Mouse (Mus musculus): ENCODE data around the gene E030018B13Rik. TPM values are rescaled to one million over a fixed set of nuclear protein-coding genes. Genes with fewer than 3 reads are reported as not detected.

E030018B13Rik gene
- polyA plus RNA-seq, 1 experiment from 2014 or later, result not detected

DNA sequence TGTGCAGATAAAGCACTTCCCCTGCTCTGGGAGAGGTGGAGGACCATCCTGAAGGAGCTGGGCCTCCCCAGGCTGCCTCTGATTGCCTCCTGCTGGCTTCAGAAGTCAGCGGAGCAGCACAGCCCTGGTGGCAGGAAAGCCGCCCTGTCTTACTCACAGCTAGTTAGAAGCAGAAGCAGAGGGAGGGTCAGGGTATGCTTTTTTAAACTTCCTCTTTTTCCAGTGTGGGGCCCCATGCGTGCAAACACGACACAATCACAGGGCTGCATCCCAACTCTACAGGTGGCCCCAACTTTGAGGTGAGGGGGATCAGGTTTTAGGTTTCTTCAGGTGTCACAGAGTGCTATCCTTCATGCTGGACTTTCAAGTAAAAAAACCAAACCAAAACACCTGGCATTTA, 5.7 kb upstream of the E030018B13Rik start:
- ATAC-seq (ENCODE audit: low FRiP score), result no peak
- 55% methylated on average over 4 of the region's 4 CpGs for WGBS

DNA sequence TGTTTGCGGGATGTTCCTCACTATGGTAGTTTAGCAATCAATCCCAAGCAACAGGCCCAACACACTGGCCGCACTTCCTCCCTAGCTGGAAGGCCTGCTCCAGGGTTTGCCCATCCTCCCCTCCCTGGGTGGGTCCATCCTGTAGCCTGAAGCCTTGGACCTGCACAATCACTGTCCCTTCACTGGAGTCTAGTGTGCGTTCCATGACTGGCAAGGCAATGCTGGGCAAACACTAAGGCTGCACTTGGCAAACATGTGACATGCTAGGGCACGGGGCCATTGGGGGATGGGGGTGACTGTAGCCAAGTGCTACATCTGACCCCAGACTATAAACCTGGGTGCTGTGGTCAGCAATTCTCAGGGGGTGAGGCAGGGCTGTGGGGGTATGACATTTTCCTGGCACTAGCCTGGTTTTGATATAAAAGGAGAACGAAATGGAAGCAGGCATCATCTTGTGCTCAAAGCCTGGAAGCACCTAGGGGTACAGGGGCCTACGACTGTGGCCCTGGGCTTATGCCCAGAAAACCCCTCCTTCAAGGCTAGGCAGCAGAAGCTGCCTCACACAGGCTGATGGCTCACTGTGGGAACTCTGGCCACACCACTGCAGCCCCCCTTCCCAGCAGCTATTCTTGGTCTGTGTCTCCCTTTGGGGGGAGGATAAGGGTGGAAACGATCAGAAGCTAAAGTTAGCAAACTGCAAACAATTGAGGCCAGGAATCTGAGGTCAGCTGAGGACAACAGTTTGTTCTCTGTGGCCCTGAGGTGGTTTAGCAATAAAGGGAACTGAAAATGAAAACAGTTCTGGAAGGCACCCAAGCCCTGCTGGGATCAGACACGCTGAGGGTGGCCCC, 5.0 kb upstream of the E030018B13Rik start:
- Histone ChIP-seq H3K4me1 (peaks cover 67% of the 10 kb centered on the region), H3K27ac (replicated peaks) (peak overlapping the region; percentile 42), H3K9ac (replicated peaks) (no peak overlapping the region), H3K4me2 (no peak overlapping the region), H3K4me3 (replicated peaks) (no peak overlapping the region), H3K27me3 (replicated peaks) (no peaks in the 10 kb centered on the region), H3K36me3 (no peaks in the 10 kb centered on the region), H3K9me3 (replicated peaks) (no peaks in the 10 kb centered on the region)
- ATAC-seq (ENCODE audit: low FRiP score), result peak; percentile 26; the same call in 1 of the 2 replicates
- 57% methylated on average over 8 of the region's 8 CpGs for WGBS

More for the DNA sequence above, 5.7 kb upstream of the E030018B13Rik start:
- H3K4me2 ChIP-seq, result no peak overlapping the region
- no peaks in the 10 kb centered on the region for H3K27me3 ChIP-seq (replicated peaks)
- no peaks in the 10 kb centered on the region for H3K9me3 ChIP-seq (replicated peaks)
- H3K4me1 ChIP-seq, result peaks cover 64% of the 10 kb centered on the region
- H3K36me3 ChIP-seq, result no peaks in the 10 kb centered on the region
- H3K4me3 ChIP-seq (replicated peaks), result no peak overlapping the region
- 0 out of 2 replicates have a peak overlapping the region, but pooled peaks have one; percentile 42 for H3K27ac ChIP-seq (replicated peaks)
- H3K9ac ChIP-seq (replicated peaks), result no peak overlapping the region

DNA sequence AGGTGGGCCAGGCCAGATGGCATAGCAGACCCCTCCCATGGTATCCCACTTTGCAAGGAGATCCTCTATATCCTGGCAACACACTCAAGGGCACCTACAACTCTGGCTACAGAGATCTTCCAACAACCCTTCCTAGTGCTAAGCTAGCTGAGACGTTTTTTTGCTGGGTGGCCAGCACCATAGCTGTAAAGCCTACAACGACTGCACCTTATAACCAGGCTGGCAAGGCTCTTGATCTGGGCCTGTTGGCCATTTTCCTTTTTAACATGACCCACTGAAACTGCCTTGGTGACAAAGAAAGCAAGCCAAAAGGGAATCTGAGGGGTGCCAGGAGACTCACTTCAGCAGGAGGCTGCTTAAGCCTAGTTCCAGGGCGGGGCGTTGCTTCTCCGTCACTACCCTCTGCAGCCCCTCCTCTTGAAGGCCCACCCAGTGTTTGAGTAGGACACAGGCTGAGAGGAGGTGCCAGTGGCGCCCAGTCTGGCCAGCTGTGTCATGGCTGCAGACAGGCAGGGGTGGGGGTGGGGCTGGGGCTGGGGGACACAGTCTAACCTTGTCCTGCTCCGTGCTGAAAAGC, 4.3 kb upstream of the E030018B13Rik start:
- Histone ChIP-seq H3K4me2 (no peak overlapping the region), H3K4me1 (peaks cover 69% of the 10 kb centered on the region), H3K4me3 (replicated peaks) (no peak overlapping the region), H3K36me3 (no peaks in the 10 kb centered on the region), H3K9ac (replicated peaks) (no peak overlapping the region), H3K27ac (replicated peaks) (peak overlapping the region; percentile 42), H3K9me3 (replicated peaks) (no peaks in the 10 kb centered on the region), H3K27me3 (replicated peaks) (no peaks in the 10 kb centered on the region)
- WGBS, result 20% methylated on average over 7 of the region's 7 CpGs
- 0 out of 2 replicates have a peak, but pooled peaks have one; percentile 12 for ATAC-seq (ENCODE audit: low FRiP score)

DNA sequence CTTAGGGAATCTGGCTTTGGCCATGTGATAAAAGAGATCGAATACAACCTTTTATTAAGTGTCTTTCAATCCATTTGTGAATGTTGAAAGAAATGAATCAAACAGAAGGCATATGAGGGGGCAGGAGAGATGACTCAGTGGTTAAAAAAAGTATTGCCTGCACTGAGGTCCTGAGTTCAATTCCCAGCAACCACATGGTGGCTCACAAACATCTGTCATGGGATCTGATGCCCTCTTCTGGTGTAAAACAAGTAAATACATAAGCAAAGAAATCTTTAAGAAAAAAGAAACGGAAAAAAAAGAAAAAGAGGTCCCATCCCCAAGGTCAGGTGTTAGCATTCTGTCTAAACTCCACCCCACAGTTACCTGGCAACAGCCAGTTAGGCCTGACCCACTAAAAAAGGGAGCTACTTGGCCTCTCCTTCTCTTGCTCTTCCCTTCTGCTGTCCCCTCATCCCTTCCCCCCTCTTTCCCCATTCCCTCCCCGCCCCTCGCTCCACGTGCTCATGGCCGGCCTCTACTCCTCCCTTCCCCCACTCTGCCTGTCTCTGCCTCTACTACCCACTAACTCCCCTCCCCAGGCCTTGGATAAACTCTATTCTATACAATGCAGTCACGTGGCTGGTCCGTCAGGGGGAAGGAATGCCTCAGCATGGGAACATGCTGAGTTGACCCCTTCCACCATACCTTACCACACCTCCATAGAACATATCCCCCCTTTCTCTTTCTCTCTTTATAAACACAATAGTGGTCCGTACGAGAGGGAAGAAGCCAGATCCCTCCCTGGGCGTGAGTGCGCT, 3.5 kb upstream of the E030018B13Rik start:
- 24% methylated on average over 12 of the region's 12 CpGs for WGBS

DNA sequence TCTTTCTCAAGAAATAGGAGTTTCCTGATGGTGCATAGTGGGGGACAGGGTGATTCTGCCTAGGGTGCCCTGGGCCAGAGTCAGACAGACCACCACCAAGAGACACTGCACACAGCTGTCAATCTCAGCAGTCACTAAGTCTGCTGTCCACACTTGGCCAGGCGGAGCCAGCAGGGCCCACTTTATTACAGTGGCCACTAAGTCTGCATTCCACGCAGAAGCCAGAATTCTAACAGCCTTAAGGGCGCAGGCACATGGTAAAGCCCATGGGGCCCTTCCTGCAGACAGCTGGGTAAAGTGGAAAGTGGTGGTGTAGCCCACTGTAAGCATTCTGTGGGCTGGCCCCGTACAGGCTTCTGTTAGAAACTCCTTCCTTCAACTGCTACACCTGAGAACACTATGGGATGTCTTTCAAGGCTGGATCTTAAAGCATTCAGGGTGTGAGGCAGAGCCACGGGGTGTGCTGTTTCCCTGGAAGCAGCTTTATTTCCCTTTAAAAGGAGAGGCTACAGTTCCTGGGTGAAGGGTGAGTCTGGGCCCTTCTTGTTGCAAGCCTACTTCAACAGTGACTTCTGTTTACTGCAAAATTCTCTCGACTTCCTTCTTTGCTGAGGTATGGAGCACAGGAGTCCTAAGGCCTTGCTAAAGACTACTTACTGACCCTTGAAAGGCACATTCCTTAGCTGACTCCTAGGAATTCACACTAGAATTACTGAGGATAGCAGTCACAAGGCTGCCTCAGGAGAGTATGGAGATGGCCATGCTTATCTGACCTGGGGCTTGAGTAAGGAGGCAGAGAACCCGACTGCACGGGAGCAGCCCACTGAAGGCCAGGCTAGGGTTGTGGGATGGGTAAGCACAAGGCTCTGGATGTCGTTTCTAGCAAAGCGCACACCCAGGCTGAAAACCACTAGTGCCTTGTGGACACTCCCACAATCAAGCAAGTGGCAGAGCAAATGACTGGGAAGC, 2.6 kb upstream of the E030018B13Rik start:
- Histone ChIP-seq H3K27me3 (replicated peaks) (no peaks in the 10 kb centered on the region), H3K4me2 (no peak overlapping the region), H3K9me3 (replicated peaks) (no peaks in the 10 kb centered on the region), H3K4me3 (replicated peaks) (no peak overlapping the region), H3K27ac (replicated peaks) (peak overlapping the region; percentile 5; the same call in 1 of the 2 replicates), H3K9ac (replicated peaks) (no peak overlapping the region), H3K36me3 (no peaks in the 10 kb centered on the region), H3K4me1 (peaks cover 58% of the 10 kb centered on the region)
- 50% methylated on average over 10 of the region's 10 CpGs for WGBS
- ATAC-seq (ENCODE audit: low FRiP score), result no peak

More for the DNA sequence above, 3.5 kb upstream of the E030018B13Rik start:
- Histone ChIP-seq H3K4me2 (no peak overlapping the region), H3K4me3 (replicated peaks) (no peak overlapping the region), H3K9ac (replicated peaks) (no peak overlapping the region), H3K36me3 (no peaks in the 10 kb centered on the region), H3K27me3 (replicated peaks) (no peaks in the 10 kb centered on the region), H3K4me1 (peaks cover 67% of the 10 kb centered on the region), H3K9me3 (replicated peaks) (no peaks in the 10 kb centered on the region), H3K27ac (replicated peaks) (0 out of 2 replicates have a peak overlapping the region, but pooled peaks have one; percentile 5)
- no peak for ATAC-seq (ENCODE audit: low FRiP score)

DNA sequence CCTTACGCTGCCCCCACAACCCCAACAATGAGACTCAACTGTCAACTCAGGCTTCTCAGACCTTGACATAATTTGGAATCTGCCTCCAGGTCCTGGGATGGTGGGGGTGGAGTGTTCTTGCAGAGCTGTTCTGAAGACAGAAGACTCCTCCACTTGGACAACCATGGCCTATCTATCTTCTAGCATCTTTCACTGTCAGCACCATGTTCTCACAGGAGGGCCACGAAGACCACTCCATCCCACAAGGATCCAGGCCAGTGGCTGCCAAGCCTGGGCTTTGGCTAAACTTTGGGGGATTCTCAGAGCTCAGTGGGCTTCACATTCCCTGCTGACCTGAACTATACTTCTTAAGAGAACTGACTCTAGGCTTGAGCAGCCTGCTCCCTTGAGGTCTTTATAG, 1.8 kb upstream of the E030018B13Rik start:
- no peaks in the 10 kb centered on the region for H3K9me3 ChIP-seq (replicated peaks)
- no peak for ATAC-seq (ENCODE audit: low FRiP score)
- peaks cover 54% of the 10 kb centered on the region for H3K4me1 ChIP-seq
- no peaks in the 10 kb centered on the region for H3K36me3 ChIP-seq
- no peak overlapping the region for H3K4me3 ChIP-seq (replicated peaks)
- H3K27me3 ChIP-seq (replicated peaks), result no peaks in the 10 kb centered on the region
- H3K4me2 ChIP-seq, result no peak overlapping the region
- H3K9ac ChIP-seq (replicated peaks), result no peak overlapping the region
- whole genome bisulfite sequencing, result 98% methylated on average over 2 of the region's 2 CpGs
- H3K27ac ChIP-seq (replicated peaks), result no peak overlapping the region

DNA sequence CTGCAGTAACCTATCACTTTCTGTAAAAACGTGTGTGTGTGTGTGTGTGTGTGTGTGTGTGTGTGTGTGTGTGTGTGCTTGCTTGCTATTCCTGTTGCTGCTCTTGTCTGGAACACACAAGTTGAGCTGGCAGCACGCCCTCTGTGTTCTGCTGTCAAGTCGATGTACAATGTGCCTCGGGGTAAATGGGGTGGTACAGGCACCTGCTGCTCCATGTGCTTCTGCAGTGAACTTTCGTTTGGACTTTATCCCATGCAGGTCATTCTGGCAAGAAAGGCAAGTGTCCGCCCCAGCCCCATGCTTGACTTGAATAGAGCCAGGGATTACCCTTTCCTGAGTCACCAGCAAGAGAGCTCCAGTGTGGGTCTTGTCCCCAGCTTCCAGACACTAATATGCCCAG, 1.0 kb downstream of the E030018B13Rik start:
- H3K4me3 ChIP-seq (replicated peaks), result no peak overlapping the region
- ATAC-seq (ENCODE audit: low FRiP score), result no peak
- no peaks in the 10 kb centered on the region for H3K27me3 ChIP-seq (replicated peaks)
- peaks cover 39% of the 10 kb centered on the region for H3K4me1 ChIP-seq
- H3K9me3 ChIP-seq (replicated peaks), result no peaks in the 10 kb centered on the region
- H3K9ac ChIP-seq (replicated peaks), result no peak overlapping the region
- 0 out of 2 replicates have a peak overlapping the region, but pooled peaks have one; percentile 0 for H3K27ac ChIP-seq (replicated peaks)
- H3K36me3 ChIP-seq, result no peaks in the 10 kb centered on the region
- H3K4me2 ChIP-seq, result no peak overlapping the region
- 68% methylated on average over 6 of the region's 6 CpGs for WGBS

DNA sequence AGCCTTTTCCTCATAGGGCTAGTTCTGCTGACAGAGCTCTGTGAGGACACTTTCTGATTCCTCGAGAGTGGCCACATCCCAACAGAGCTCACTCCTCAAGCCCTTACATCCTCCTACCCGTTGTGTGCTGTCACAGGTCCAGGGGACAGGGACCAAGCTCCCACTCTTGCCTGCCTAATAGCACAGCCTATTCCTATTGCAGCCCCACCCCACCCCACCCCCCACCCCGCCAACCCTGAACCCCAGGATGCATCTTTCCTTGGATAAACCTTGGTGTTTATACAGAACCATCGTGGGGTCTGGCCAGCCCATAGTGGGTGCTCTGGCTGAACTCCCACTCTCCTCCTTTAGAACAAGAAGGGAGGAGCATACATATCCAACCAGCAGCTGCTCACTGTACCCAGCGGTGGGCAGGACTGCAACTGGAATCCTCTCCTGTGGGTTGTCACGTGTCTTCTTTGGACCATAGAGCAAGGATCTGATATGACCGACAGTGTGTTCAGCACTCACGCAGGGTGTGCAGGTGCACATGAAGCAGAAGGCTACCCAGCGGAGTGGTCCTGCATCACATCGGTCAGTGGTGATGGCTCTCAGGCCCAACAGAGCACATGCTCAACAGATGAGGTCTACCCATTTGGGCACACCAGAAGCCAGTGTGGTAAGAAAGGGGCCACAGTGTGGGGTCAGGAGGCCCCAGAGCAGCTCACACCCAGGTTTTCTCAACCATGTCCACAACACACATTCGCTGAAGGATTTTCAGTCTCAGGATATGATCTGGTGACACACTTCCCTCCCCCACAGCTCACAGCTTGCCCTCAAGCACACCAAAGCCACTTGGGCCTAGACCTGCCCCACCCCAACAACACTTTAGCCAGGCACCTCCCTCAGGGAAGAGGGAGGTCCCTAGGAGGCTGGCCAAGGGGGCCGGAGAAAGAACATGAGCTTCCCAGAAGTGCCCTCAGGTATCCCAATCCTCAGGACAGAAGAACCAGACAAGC, 2.4 kb downstream of the E030018B13Rik start:
- Histone ChIP-seq H3K4me2 (no peak overlapping the region), H3K27me3 (replicated peaks) (no peaks in the 10 kb centered on the region), H3K36me3 (no peaks in the 10 kb centered on the region), H3K27ac (replicated peaks) (no peak overlapping the region), H3K9me3 (replicated peaks) (no peaks in the 10 kb centered on the region), H3K4me3 (replicated peaks) (no peak overlapping the region), H3K9ac (replicated peaks) (no peak overlapping the region), H3K4me1 (peaks cover 34% of the 10 kb centered on the region)
- WGBS, result 88% methylated on average over 12 of the region's 12 CpGs
- ATAC-seq (ENCODE audit: low FRiP score), result no peak

- Histone ChIP-seq H3K36me3 (no peaks in the 10 kb centered on the region), H3K4me3 (replicated peaks) (no peak overlapping the region), H3K4me1 (peaks cover 52% of the 10 kb centered on the region), H3K27me3 (replicated peaks) (no peaks in the 10 kb centered on the region), H3K9ac (replicated peaks) (no peak overlapping the region), H3K4me2 (no peak overlapping the region), H3K9me3 (replicated peaks) (no peaks in the 10 kb centered on the region), H3K27ac (replicated peaks) (no peak overlapping the region)
- 77% methylated on average over 8 of the region's 8 CpGs for WGBS
- no peak for ATAC-seq (ENCODE audit: low FRiP score)
Observed at GRCm38 (mm10) chr7:63921909-63922562, 5.4 kb downstream of the E030018B13Rik start.
